Mouse (Mus musculus): ENCODE measurements around the gene Faah. TPM values are rescaled to one million over a fixed set of nuclear protein-coding genes. Genes with fewer than 3 reads are reported as not detected.

The Faah gene
- total and polyA plus RNA-seq, 3 experiments = 3.4 to 15.1 (median 13.3) TPM

DNA sequence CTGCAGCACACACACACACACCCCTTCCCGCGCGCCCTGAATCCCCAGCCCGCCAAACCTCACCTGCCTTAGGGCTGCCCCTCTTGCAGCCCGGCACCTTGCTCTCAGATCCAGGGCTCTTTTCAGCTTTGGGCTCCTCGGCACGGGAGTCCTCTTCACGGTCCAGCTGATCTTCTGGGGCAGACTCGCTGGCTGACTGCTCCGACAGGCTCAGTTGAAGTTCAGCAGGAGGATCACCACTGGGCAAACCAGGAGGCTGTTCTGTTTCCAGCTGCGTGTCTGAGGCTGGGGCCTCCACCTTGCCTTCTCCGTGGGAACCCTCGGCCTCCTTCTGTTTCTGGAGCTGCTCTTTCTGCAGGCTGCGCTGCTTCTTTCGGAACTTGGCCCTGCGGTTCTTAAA lies 97.8 kb downstream of the Faah start:
- Histone ChIP-seq H3K4me2 (ENCODE audit: insufficient read depth, low read depth, poor library complexity, severe bottlenecking) (no peak overlapping the region), H3K79me2 (replicated peaks; ENCODE audit: control insufficient read depth, extremely low read depth, insufficient read depth, poor library complexity, severe bottlenecking) (no peaks in the 10 kb centered on the region), H3K27ac (ENCODE audit: insufficient read depth, low read depth) (no peak overlapping the region), H3K27me3 (replicated peaks) (peaks cover 90% of the 10 kb centered on the region), H3K4me1 (ENCODE audit: control insufficient read depth in 1 of 2, insufficient read depth in 2 of 2) (no peaks in the 10 kb centered on the region; a peak in 1 of 4 replicates), H3K36me3 (replicated peaks in 1 of 2; ENCODE audit: control insufficient read depth in 1 of 2, insufficient read depth in 1 of 2, low read length in 1 of 2) (no peaks in the 10 kb centered on the region), H3K4me3 (replicated peaks in 1 of 3; ENCODE audit: low read depth in 2 of 3, low read length in 2 of 3, poor library complexity in 1 of 3) (no peak overlapping the region), H3K9me3 (replicated peaks; ENCODE audit: low read length) (peaks cover 2% of the 10 kb centered on the region), H3K9ac (ENCODE audit: insufficient read depth, low read depth) (no peak overlapping the region)
- no peak for DNase-seq (ENCODE audit: extremely low read depth)
- TF ChIP-seq USF2 (conservative IDR thresholded peaks at IDR 0.05; ENCODE audit: low read depth, low read length) (no peak), SIN3A (IDR thresholded peaks at IDR 0.05; ENCODE audit: low read length) (no peak), IRF4 (IDR thresholded peaks at IDR 0.05; ENCODE audit: low read depth, low read length) (no peak), HCFC1 (IDR thresholded peaks at IDR 0.05; ENCODE audit: low read depth, low read length) (no peak), PAX5 (IDR thresholded peaks at IDR 0.05; ENCODE audit: low read length) (no peak)
- dilution Hi-C loops (cut with MboI; ENCODE audit: extremely low pct_ligation_motif_present, extremely low pct_unique_long_range_greater_than_20kb, low sequenced_read_pairs) = no loop called here
- in situ Hi-C loops (cut with MboI; ENCODE audit: low pct_ligation_motif_present, low pct_unique_long_range_greater_than_20kb, low sequenced_read_pairs) = no loop called here

Other genes starting within 250 kb of the Faah start
- gene Tex38, start 236.9 kb downstream of the Faah start, total RNA-seq (2012; rRNA removed) = 0.17 TPM in 1 of 2 replicates, not detected in the other
- not detected in 2 replicates for gene Tex38, start 236.9 kb downstream of the Faah start, total RNA-seq (2014; rRNA removed)
- gene Tex38, start 236.9 kb downstream of the Faah start, polyA plus RNA-seq (2012; ENCODE audit: insufficient read length, low read depth) = 0.30 and 0.52 TPM in 2 replicates
- 17.0 and 24.3 TPM in 2 replicates for gene Atpaf1, start 233.1 kb downstream of the Faah start, total RNA-seq (2012; rRNA removed)
- 36.3 and 37.5 TPM in 2 replicates for gene Atpaf1, start 233.1 kb downstream of the Faah start, total RNA-seq (2014; rRNA removed)
- 22.1 and 27.7 TPM in 2 replicates for gene Atpaf1, start 233.1 kb downstream of the Faah start, polyA plus RNA-seq (2012; ENCODE audit: insufficient read length, low read depth)
- gene Mob3c, start 189.8 kb downstream of the Faah start, total RNA-seq (2012; rRNA removed) = 9.2 and 9.3 TPM in 2 replicates
- 7.4 and 7.8 TPM in 2 replicates for gene Mob3c, start 189.8 kb downstream of the Faah start, total RNA-seq (2014; rRNA removed)
- gene Mob3c, start 189.8 kb downstream of the Faah start, polyA plus RNA-seq (2012; ENCODE audit: insufficient read length, low read depth) = 5.9 and 9.2 TPM in 2 replicates
- 34.7 and 39.0 TPM in 2 replicates for gene Mknk1, start 178.7 kb downstream of the Faah start, total RNA-seq (2012; rRNA removed)
- gene Mknk1, start 178.7 kb downstream of the Faah start, total RNA-seq (2014; rRNA removed) = 15.7 and 17.8 TPM in 2 replicates
- gene Mknk1, start 178.7 kb downstream of the Faah start, polyA plus RNA-seq (2012; ENCODE audit: insufficient read length, low read depth) = 31.5 and 38.5 TPM in 2 replicates
- not detected in 2 replicates for gene Kncn, start 133.5 kb downstream of the Faah start, total RNA-seq (2012; rRNA removed)
- gene Kncn, start 133.5 kb downstream of the Faah start, total RNA-seq (2014; rRNA removed) = not detected in 2 replicates
- gene Kncn, start 133.5 kb downstream of the Faah start, polyA plus RNA-seq (2012; ENCODE audit: insufficient read length, low read depth) = not detected in 2 replicates
- gene 6430628N08Rik, start 127.3 kb downstream of the Faah start, total RNA-seq (2012; rRNA removed) = not detected in 2 replicates
- not detected in 2 replicates for gene 6430628N08Rik, start 127.3 kb downstream of the Faah start, total RNA-seq (2014; rRNA removed)
- gene 6430628N08Rik, start 127.3 kb downstream of the Faah start, polyA plus RNA-seq (2012; ENCODE audit: insufficient read length, low read depth) = not detected in 2 replicates
- gene Dmbx1, start 78.0 kb downstream of the Faah start, total RNA-seq (2012; rRNA removed) = not detected in 2 replicates
- gene Dmbx1, start 78.0 kb downstream of the Faah start, total RNA-seq (2014; rRNA removed) = not detected in 2 replicates
- not detected in 2 replicates for gene Dmbx1, start 78.0 kb downstream of the Faah start, polyA plus RNA-seq (2012; ENCODE audit: insufficient read length, low read depth)
- 19.9 and 20.5 TPM in 2 replicates for gene Nsun4, start 36.0 kb upstream of the Faah start, total RNA-seq (2012; rRNA removed)
- 32.0 and 32.8 TPM in 2 replicates for gene Nsun4, start 36.0 kb upstream of the Faah start, total RNA-seq (2014; rRNA removed)
- gene Nsun4, start 36.0 kb upstream of the Faah start, polyA plus RNA-seq (2012; ENCODE audit: insufficient read length, low read depth) = 18.6 and 20.5 TPM in 2 replicates
- 293 and 362 TPM in 2 replicates for gene Uqcrh, start 57.1 kb upstream of the Faah start, total RNA-seq (2012; rRNA removed)
- 601 and 717 TPM in 2 replicates for gene Uqcrh, start 57.1 kb upstream of the Faah start, total RNA-seq (2014; rRNA removed)
- gene Uqcrh, start 57.1 kb upstream of the Faah start, polyA plus RNA-seq (2012; ENCODE audit: insufficient read length, low read depth) = 264 and 297 TPM in 2 replicates
- gene Lrrc41, start 57.3 kb upstream of the Faah start, total RNA-seq (2012; rRNA removed) = 49.0 and 51.8 TPM in 2 replicates
- 50.0 and 60.8 TPM in 2 replicates for gene Lrrc41, start 57.3 kb upstream of the Faah start, total RNA-seq (2014; rRNA removed)
- gene Lrrc41, start 57.3 kb upstream of the Faah start, polyA plus RNA-seq (2012; ENCODE audit: insufficient read length, low read depth) = 43.0 and 48.8 TPM in 2 replicates
- gene Rad54l, start 105.8 kb upstream of the Faah start, total RNA-seq (2012; rRNA removed) = 28.8 and 34.5 TPM in 2 replicates
- 21.6 and 22.8 TPM in 2 replicates for gene Rad54l, start 105.8 kb upstream of the Faah start, total RNA-seq (2014; rRNA removed)
- gene Rad54l, start 105.8 kb upstream of the Faah start, polyA plus RNA-seq (2012; ENCODE audit: insufficient read length, low read depth) = 48.5 and 53.3 TPM in 2 replicates
- 33.0 and 52.2 TPM in 2 replicates for gene Pomgnt1, start 105.9 kb upstream of the Faah start, total RNA-seq (2012; rRNA removed)
- gene Pomgnt1, start 105.9 kb upstream of the Faah start, total RNA-seq (2014; rRNA removed) = 39.9 and 40.7 TPM in 2 replicates
- gene Pomgnt1, start 105.9 kb upstream of the Faah start, polyA plus RNA-seq (2012; ENCODE audit: insufficient read length, low read depth) = 40.2 and 42.8 TPM in 2 replicates
- 0.21 TPM in 1 of 2 replicates, not detected in the other for gene Lurap1, start 133.4 kb upstream of the Faah start, total RNA-seq (2012; rRNA removed)
- gene Lurap1, start 133.4 kb upstream of the Faah start, total RNA-seq (2014; rRNA removed) = not detected in 2 replicates
- gene Lurap1, start 133.4 kb upstream of the Faah start, polyA plus RNA-seq (2012; ENCODE audit: insufficient read length, low read depth) = 0.10 and 0.14 TPM in 2 replicates
- 0.08 and 0.13 TPM in 2 replicates for gene Tspan1, start 149.7 kb upstream of the Faah start, total RNA-seq (2012; rRNA removed)
- gene Tspan1, start 149.7 kb upstream of the Faah start, total RNA-seq (2014; rRNA removed) = not detected in 2 replicates
- 0.12 TPM in 1 of 2 replicates, not detected in the other for gene Tspan1, start 149.7 kb upstream of the Faah start, polyA plus RNA-seq (2012; ENCODE audit: insufficient read length, low read depth)
- gene 1700042G07Rik, start 155.4 kb upstream of the Faah start, total RNA-seq (2012; rRNA removed) = not detected in 2 replicates
- not detected in 2 replicates for gene 1700042G07Rik, start 155.4 kb upstream of the Faah start, total RNA-seq (2014; rRNA removed)
- not detected in 2 replicates for gene 1700042G07Rik, start 155.4 kb upstream of the Faah start, polyA plus RNA-seq (2012; ENCODE audit: insufficient read length, low read depth)
- gene Gm49337, start 155.5 kb upstream of the Faah start, total RNA-seq (2012; rRNA removed) = not detected in 2 replicates
- not detected in 2 replicates for gene Gm49337, start 155.5 kb upstream of the Faah start, total RNA-seq (2014; rRNA removed)
- gene Gm49337, start 155.5 kb upstream of the Faah start, polyA plus RNA-seq (2012; ENCODE audit: insufficient read length, low read depth) = not detected in 2 replicates
- 0.42 and 0.97 TPM in 2 replicates for gene Pik3r3, start 203.7 kb upstream of the Faah start, total RNA-seq (2012; rRNA removed)
- 1.9 TPM in 2 replicates for gene Pik3r3, start 203.7 kb upstream of the Faah start, total RNA-seq (2014; rRNA removed)
- 1.8 and 2.2 TPM in 2 replicates for gene Pik3r3, start 203.7 kb upstream of the Faah start, polyA plus RNA-seq (2012; ENCODE audit: insufficient read length, low read depth)